Mouse (Mus musculus): ENCODE data around the gene Rbak. TPM values are rescaled to one million over a fixed set of nuclear protein-coding genes. Genes with fewer than 3 reads are reported as not detected.
"Not testable (repeated sequence)": the region's sequence is repeated elsewhere in the genome, so short reads cannot be mapped to it uniquely, and the experiment has no call there.

Gene Rbak
- polyA plus RNA-seq, 1 experiment from 2014 or later, result 16.8 TPM

DNA sequence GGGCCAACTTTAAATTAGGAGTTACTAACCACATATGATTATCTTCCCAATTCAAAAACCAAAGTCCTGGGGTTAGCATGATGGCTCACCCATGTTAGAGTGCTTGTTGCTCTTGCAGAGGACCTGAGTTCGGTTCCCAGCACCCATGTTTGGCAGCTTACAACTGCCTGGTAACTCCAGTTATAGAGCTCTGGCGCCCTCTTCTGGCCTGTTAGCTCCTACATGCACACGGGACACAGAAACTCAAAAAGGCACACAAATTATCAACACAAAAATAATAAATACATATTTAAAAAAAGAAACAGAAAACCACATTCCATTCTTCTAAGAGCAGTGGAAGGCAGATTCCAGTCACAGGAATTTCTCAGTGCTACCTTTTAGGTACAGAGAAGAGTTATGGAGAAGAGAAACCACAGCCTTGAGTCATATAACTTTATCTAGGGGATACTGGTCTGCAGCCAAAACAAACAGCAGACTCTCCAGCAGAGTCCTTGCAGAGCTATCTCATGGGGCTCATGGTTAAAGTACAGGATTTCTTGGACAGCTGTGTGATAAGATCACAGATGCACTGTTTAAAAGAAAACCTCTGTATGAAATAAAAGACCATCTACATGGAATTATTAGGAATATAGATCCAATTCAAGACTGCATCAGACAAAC lies 2.9 kb downstream of the Rbak start:
- H3K9ac ChIP-seq, result no peak overlapping the region
- H3K4me3 ChIP-seq (replicated peaks), result no peak overlapping the region
- WGBS, result 89% methylated on average over 3 of the region's 3 CpGs
- H3K27ac ChIP-seq, result no peak overlapping the region
- H3K4me2 ChIP-seq, result no peak overlapping the region
- H3K9me3 ChIP-seq (replicated peaks), result peaks cover 5% of the 10 kb centered on the region; the same call in 1 of the 2 replicates
- peaks cover 63% of the 10 kb centered on the region for H3K36me3 ChIP-seq
- H3K27me3 ChIP-seq, result no peaks in the 10 kb centered on the region
- ATAC-seq (replicated peaks; ENCODE audit: low FRiP score), result no peak
- H3K4me1 ChIP-seq, result peaks cover 11% of the 10 kb centered on the region

DNA sequence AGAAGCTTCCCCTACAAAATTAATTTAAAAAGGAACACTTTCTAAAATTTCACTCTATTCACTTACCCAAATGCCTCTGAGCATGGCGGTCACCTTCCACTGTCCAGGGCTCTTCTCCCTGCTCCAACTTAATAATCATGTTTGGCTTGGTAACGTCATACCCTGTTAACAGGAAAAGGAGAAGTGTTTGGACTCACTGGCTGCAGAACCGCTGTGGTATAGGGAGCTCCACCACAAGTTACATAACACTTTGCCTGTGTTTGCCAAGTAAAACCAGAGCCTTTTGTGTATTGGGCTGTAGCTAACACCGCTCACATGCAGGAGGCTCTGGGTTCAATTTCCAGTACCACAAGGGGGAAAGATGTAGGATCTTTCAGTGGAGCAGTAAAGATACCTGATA lies 4.6 kb downstream of the Rbak start:
- H3K9ac ChIP-seq, result no peak overlapping the region
- no peak overlapping the region for H3K4me2 ChIP-seq
- no peaks in the 10 kb centered on the region for H3K27me3 ChIP-seq
- no peak for ATAC-seq (replicated peaks; ENCODE audit: low FRiP score)
- WGBS, result 94% methylated on average over 4 of the region's 4 CpGs
- peaks cover 5% of the 10 kb centered on the region; the same call in 1 of the 2 replicates for H3K9me3 ChIP-seq (replicated peaks)
- H3K4me1 ChIP-seq, result peaks cover 11% of the 10 kb centered on the region
- H3K27ac ChIP-seq, result no peak overlapping the region
- peaks cover 80% of the 10 kb centered on the region for H3K36me3 ChIP-seq
- no peak overlapping the region for H3K4me3 ChIP-seq (replicated peaks)

DNA sequence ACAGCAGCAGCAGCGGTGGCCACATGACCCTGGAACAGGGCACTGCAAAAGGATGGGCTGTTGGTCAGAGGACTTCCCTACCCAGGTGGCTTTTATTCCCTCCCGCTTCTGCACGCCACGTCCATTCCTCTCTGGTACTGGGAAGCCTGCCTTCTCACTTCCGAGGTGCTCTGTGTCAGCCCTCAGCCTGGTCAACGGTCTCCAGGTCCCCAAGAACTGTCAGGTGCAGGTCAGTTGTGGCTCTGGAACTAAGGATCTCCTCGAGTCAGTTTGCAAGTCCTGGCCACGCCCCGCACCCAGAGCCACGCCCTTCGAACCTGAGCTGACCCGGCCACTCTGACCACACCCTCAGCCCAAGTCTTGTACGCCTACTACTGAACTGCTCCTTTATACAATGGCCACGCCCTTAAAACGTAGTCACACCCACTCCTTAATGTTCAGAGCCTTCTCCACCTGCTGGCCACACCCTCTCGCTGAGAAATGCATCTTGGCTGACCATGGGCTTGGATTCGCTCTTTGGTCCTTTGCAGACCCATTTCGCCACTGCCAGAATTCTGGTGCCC lies 15.0 kb downstream of the Rbak start:
- Histone ChIP-seq H3K4me2 (peak overlapping the region; percentile 49), H3K4me3 (replicated peaks) (peak overlapping the region; percentile 17), H3K9ac (no peak overlapping the region), H3K9me3 (replicated peaks) (no peaks in the 10 kb centered on the region), H3K4me1 (peaks cover 10% of the 10 kb centered on the region), H3K27ac (no peak overlapping the region), H3K27me3 (no peaks in the 10 kb centered on the region), H3K36me3 (no peaks in the 10 kb centered on the region)
- 9% methylated on average over 18 of the region's 18 CpGs for WGBS
- ATAC-seq (replicated peaks; ENCODE audit: low FRiP score), result peak; percentile 43; the same call in 1 of the 2 replicates

DNA sequence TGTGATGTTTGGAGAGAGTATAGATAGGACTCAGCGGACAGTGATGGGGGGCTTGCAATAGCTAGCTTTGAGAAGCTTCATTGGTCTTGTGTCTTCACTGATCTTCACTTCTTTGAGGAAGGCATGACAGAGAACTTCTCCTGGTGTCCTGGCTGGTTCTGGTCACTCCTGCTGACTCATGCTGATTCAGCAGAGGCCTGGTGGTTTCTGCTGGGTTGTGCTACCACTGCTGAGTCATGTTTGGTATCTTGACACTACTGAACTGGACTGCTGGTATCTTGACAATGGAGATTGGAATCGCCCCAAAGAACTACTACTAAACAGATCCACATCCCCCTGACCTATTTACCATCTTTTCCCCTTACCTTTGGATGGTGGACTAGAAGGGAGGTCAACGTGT lies 25.0 kb downstream of the Rbak start:
- WGBS, result 89% methylated on average over 3 of the region's 3 CpGs
- no peak overlapping the region for H3K4me3 ChIP-seq (replicated peaks)
- ATAC-seq (replicated peaks; ENCODE audit: low FRiP score), result no peak

DNA sequence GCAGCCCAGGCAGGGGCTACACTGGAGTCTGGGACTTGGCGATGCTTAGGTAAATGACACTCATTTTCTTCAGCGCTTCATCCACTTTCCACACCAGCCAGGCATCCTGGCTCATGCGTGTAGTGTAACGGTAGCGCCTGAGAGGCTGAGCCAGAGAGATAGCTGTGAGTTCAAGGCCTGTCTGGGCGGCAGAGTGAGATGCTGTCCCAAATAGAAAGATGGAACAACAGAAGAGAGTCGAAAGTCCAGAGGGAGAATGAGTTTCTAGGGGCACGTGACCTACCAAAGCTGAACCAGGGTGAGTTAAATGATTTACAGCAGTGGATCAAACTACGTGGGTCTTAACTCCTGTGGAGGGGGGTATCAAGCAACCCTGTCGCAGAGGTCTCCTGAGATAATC lies 26.8 kb downstream of the Rbak start:
- Histone ChIP-seq H3K4me2 (no peak overlapping the region), H3K9ac (no peak overlapping the region), H3K27ac (no peak overlapping the region), H3K36me3 (no peaks in the 10 kb centered on the region), H3K4me3 (replicated peaks) (no peak overlapping the region), H3K27me3 (peaks cover 34% of the 10 kb centered on the region), H3K9me3 (replicated peaks) (0 out of 2 replicates have a peak, but pooled peaks cover 2% of the 10 kb centered on the region), H3K4me1 (peaks cover 4% of the 10 kb centered on the region; the same call in 1 of the 2 replicates)
- no peak for ATAC-seq (replicated peaks; ENCODE audit: low FRiP score)
- WGBS, result 83% methylated on average over 10 of the region's 10 CpGs

More for the DNA sequence above, 25.0 kb downstream of the Rbak start:
- Histone ChIP-seq H3K27me3 (peaks cover 49% of the 10 kb centered on the region), H3K36me3 (no peaks in the 10 kb centered on the region), H3K4me2 (no peak overlapping the region), H3K27ac (no peak overlapping the region), H3K9me3 (replicated peaks) (no peaks in the 10 kb centered on the region), H3K9ac (no peak overlapping the region), H3K4me1 (peaks cover 4% of the 10 kb centered on the region; the same call in 1 of the 2 replicates)

DNA sequence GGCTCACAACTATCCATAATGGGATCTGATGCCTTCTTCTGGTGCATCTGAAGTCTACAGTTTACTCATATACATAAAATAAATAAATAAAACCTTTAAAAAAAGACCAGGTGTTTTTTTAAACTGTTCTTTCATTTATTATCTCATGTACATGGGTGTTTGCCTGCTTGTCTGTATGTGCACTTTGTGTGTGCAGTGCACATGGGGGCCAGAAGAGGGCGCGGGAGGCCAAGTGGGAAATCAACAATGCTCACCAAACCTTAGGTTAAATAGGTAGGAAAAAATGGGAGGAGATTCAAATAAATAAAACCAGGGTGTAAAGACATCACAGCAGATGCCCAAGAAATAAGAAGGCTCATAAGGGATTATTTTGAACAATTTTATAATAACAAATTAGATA lies 30.5 kb downstream of the Rbak start:
- H3K9me3 ChIP-seq (replicated peaks), result 0 out of 2 replicates have a peak, but pooled peaks cover 2% of the 10 kb centered on the region
- ATAC-seq (replicated peaks; ENCODE audit: low FRiP score), result no peak
- no peaks in the 10 kb centered on the region for H3K36me3 ChIP-seq
- no peak overlapping the region for H3K4me3 ChIP-seq (replicated peaks)
- H3K4me1 ChIP-seq, result no peaks in the 10 kb centered on the region
- 83% methylated on average over 2 of the region's 2 CpGs for WGBS
- no peak overlapping the region for H3K4me2 ChIP-seq
- no peaks in the 10 kb centered on the region for H3K27me3 ChIP-seq
- no peak overlapping the region for H3K9ac ChIP-seq
- H3K27ac ChIP-seq, result no peak overlapping the region

DNA sequence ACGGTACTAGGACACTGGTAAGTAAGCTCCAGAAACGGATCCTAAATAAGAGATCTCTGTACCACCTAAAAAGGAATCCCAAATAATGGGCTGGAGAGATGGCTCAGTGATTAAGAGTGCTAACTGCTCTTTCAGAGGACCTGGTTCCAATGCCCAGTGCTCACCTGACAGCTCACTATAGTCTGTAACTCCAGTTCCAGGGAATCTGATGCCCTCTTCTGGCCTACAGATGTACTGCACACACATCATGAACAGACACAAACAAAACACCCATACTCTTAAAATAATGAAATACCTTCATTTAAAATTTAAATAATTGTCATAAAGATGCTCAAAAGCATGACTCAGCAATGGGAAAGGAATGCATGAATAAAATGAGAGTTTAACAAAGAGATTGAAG lies 31.0 kb downstream of the Rbak start:
- H3K36me3 ChIP-seq, result no peaks in the 10 kb centered on the region
- H3K27ac ChIP-seq, result no peak overlapping the region
- no peak overlapping the region for H3K4me2 ChIP-seq
- H3K4me3 ChIP-seq (replicated peaks), result no peak overlapping the region
- 92% methylated on average over 2 of the region's 2 CpGs for WGBS
- H3K9me3 ChIP-seq (replicated peaks), result 0 out of 2 replicates have a peak, but pooled peaks cover 2% of the 10 kb centered on the region
- no peak overlapping the region for H3K9ac ChIP-seq
- ATAC-seq (replicated peaks; ENCODE audit: low FRiP score), result no peak
- H3K4me1 ChIP-seq, result no peaks in the 10 kb centered on the region
- H3K27me3 ChIP-seq, result no peaks in the 10 kb centered on the region

DNA sequence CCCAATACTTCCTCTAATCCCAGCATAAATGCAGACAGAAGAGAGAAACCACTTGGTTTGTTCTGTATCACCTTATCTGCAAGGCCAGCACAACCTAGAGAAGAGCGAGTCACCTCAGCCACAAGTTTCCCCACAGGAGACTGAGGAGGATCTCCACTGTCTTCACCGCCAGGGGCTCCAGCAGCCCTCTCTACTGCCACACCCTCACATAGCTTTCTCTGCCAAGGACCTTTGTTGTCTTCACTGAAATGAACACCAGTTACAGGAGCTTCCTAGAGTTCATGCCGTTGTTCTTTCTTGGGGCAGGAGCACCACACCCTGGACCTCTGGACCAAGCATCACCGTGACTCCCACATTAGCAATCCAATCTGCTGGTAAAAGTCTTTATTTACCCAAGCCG lies 31.9 kb downstream of the Rbak start:
- Histone ChIP-seq H3K9ac (no peak overlapping the region), H3K9me3 (replicated peaks) (0 out of 2 replicates have a peak, but pooled peaks cover 2% of the 10 kb centered on the region), H3K27me3 (no peaks in the 10 kb centered on the region), H3K4me1 (no peaks in the 10 kb centered on the region), H3K36me3 (no peaks in the 10 kb centered on the region), H3K27ac (no peak overlapping the region), H3K4me3 (replicated peaks) (no peak overlapping the region), H3K4me2 (no peak overlapping the region)
- 87% methylated on average over 5 of the region's 5 CpGs for WGBS
- ATAC-seq (replicated peaks; ENCODE audit: low FRiP score), result no peak

DNA sequence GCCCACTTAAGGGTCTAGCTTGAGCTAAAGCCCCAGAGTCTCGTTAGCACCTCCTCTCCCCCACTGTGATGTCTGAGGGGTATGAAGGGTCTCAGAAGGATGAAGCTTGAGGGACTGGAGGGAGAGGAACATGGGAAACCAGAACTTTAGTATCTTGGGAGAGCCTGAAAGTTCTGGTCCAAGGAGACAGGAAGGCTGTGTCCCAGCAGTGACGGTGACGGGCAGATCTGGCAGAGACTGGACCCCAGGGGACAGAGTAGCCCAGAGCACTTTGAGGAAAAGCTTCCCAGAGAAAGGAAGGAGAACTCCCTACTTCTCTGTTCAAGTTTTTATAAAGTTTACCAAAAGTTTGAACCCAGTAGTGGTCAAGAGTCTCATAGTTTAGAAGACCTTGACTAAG lies 33.1 kb downstream of the Rbak start, which contains the start of gene Olfr718-ps1:
TSS of gene Olfr718-ps1 (minus strand) at position 101 of the 400 bp plus-strand sequence.
- no peaks in the 10 kb centered on the region for H3K36me3 ChIP-seq
- H3K4me2 ChIP-seq, result no peak within 1 kb of the TSS
- 80% methylated on average over 3 of the region's 3 CpGs for WGBS
- H3K9me3 ChIP-seq (replicated peaks), result 0 out of 2 replicates have a peak, but pooled peaks cover 2% of the 10 kb centered on the region
- no peak within 1 kb of the TSS for H3K9ac ChIP-seq
- ATAC-seq (replicated peaks; ENCODE audit: low FRiP score), result no peak
- no peak within 1 kb of the TSS for H3K27ac ChIP-seq
- no peaks in the 10 kb centered on the region for H3K27me3 ChIP-seq
- no peaks in the 10 kb centered on the region for H3K4me1 ChIP-seq
- no peak within 1 kb of the TSS for H3K4me3 ChIP-seq (replicated peaks)

DNA sequence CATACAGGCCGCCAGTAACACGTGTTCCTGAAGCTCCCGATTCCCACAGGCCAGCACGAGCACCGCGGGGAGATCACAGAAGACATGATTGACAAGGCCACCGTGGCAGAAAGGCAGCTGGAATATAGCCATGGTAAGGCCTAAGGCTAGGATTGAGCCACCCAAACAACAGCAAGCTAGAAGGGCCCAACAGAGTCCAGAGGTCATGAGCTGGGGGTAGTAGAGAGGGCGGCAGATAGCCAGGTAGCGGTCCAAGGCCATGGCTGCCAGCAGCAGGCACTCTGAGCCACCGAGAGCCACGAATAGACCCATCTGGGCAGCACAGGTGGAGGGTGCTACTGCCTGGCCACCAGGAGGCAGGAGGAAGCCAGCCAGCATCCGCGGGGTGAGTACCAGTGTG lies 43.0 kb downstream of the Rbak start:
- no peak overlapping the region for H3K27ac ChIP-seq
- no peak overlapping the region for H3K9ac ChIP-seq
- no peak for ATAC-seq (replicated peaks; ENCODE audit: low FRiP score)
- no peak overlapping the region for H3K4me2 ChIP-seq
- no peaks in the 10 kb centered on the region for H3K36me3 ChIP-seq
- no peaks in the 10 kb centered on the region for H3K9me3 ChIP-seq (replicated peaks)
- no peak overlapping the region for H3K4me3 ChIP-seq (replicated peaks)
- no peaks in the 10 kb centered on the region for H3K27me3 ChIP-seq
- WGBS, result 88% methylated on average over 13 of the region's 13 CpGs
- no peaks in the 10 kb centered on the region for H3K4me1 ChIP-seq

DNA sequence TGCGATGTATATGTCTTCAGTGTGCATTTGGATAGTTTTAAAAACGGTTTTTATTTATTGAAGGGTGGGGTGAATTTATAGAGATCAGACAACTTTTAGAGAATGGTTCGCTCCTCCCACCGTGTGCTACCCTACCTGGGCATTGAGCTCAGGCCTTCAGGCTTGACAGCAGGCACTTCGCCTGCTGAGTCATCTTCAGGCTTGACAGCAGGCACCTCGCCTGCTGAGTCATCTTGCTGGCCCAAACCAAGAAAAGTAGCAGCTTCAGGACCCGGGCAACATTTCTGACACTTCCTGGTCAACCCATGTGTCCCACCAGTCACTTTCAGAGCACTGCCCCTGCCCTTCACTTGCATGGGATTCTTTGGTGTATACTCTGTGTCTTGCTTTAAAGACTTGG lies 45.5 kb downstream of the Rbak start:
- WGBS, result 87% methylated on average over 7 of the region's 7 CpGs
- Histone ChIP-seq H3K27ac (no peak overlapping the region), H3K27me3 (no peaks in the 10 kb centered on the region), H3K9ac (no peak overlapping the region), H3K9me3 (replicated peaks) (no peaks in the 10 kb centered on the region), H3K4me2 (no peak overlapping the region), H3K36me3 (no peaks in the 10 kb centered on the region), H3K4me1 (no peaks in the 10 kb centered on the region), H3K4me3 (replicated peaks) (no peak overlapping the region)
- ATAC-seq (replicated peaks; ENCODE audit: low FRiP score), result no peak

DNA sequence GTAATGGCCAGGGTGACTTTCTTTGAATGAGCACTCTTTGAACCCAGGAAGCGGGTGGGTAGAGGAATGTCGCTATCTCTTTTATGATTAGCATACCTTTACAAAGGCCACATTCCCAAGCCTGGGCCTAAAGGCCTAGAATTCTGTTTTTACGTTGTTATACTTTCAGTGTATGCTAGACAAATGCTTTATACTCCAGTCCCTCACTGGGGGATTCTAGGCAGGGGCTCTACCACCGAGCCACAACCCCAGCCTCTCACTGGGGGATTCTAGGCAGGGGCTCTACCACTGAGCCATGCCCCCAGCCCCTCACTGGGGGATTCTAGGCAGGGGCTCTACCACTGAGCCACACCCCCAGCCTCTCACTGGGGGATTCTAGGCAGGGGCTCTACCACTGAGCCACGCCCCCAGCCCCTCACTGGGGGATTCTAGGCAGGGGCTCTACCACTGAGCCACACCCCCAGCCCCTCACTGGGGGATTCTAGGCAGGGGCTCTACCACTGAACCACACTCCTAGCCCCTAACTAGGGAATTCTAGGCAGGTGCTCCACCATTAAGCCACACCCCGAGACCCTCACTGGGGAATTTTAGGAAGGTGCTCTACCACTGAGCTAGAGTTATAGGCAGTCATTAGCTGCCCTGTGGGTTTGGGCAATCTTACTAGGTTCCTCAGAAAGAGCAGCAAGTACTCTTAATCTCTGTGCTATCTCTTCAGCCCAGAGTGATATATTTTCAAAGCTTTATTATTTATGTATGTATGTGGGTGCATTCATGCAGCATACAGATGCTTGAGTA lies 46.2 kb downstream of the Rbak start:
- not testable (repeated sequence) for H3K36me3 ChIP-seq; H3K27me3 ChIP-seq; H3K4me1 ChIP-seq; H3K9me3 ChIP-seq (replicated peaks); H3K9ac ChIP-seq; H3K4me2 ChIP-seq; ATAC-seq (replicated peaks; ENCODE audit: low FRiP score); H3K4me3 ChIP-seq (replicated peaks); H3K27ac ChIP-seq
- 79% methylated on average over 4 of the region's 6 CpGs for WGBS

All from kidney, embryonic 15.5 days (tissue).